Mouse (Mus musculus) Muller cell, postnatal 12 days (primary cell): ENCODE measurements at regions not wholly inside any gene's neighbourhood (a gene's known extent, or its start where the extent isn't known, plus 50 kb on each side); places are given as distances from the start of the nearest gene placed in this dataset.

ENCODE experiments used
- DNase-seq: peaks from one replicate; pipeline ENCODE4 v3.0.0-alpha.2; 2015; ENCODE audit errors: inconsistent ontology term

DNA sequence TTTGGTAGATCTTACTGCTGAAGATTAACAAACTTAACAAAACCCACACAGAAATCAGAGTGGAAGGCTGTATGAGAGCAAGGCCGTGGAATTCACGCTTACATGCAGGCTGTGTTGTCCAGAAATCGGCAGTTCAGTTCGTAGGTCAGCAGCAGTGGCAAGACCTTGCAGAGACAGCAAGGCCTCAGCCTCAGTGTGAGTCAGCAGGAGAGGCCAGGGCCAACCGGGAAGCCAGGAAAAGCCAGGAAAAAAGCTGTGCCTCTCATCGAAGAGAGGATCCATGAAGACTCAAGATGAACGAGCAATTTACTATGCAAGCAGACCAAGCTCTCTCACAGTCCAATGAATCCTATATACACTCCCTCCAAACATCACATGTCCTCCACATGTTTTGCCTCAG lies 103.4 kb upstream of the 1700021F07Rik start:
- no peak for DNase-seq

DNA sequence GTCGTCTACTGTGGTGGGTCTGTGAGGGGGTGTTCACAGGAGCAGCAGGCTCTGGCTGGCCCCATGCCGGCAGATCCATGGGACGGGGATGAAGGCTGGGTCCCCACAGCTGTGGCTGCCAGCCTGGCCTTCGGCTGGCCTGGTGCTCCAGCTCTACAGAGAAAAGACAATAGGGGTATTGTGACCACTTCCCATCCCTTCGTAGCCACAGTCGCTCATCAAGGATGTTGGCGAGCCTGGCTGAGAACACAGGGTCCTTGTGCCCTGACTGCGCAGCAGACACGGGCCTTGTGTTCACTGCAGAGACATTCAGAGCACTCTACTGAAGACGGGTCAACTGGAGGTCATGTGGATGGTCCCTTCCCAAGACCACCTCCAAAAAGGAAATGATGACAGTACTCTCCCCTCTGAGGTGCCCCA lies 102.4 kb upstream of the 1700021F07Rik start:
- DNase-seq, result peak; percentile 99

DNA sequence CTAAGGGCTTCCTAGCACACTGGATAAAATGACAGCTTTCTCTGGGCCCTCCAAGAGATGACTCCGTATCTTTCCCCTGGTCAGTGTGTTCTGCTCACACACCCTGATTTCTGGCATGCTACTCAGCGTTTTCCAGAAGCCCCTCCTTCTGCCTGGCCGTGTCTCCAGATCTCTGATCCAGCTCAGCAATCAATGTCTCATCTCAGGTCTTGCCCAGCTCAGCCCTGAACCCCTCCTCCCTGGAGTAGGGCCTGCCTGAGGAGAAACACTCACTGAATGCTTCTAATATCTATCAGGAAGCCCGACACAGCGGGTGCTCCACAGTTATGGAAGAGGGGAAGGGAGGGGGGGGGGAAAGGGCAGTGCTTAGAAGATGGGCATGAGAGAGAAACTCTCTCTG lies 101.9 kb upstream of the 1700021F07Rik start:
- DNase-seq, result peak; percentile 97

DNA sequence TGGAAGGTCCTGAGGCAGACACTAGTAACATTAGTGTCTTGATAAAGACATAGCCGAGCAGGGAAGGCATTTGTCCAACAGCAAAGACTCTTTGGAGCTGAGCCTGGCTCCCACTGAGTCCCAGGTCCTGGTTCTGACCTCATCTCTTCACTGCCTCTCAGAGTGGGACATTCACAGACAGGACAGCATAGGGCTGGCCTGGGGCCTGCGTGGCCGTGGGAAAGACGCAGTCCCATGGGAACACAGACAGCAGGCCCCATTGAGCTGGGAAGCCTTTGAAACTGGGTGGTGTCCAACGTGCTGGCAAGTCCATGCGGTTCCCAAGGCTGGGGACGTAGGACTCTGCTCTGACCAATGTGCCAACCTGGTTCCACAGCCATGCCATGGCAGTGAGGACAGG lies 97.5 kb upstream of the 1700021F07Rik start:
- DNase-seq, result peak; percentile 59

DNA sequence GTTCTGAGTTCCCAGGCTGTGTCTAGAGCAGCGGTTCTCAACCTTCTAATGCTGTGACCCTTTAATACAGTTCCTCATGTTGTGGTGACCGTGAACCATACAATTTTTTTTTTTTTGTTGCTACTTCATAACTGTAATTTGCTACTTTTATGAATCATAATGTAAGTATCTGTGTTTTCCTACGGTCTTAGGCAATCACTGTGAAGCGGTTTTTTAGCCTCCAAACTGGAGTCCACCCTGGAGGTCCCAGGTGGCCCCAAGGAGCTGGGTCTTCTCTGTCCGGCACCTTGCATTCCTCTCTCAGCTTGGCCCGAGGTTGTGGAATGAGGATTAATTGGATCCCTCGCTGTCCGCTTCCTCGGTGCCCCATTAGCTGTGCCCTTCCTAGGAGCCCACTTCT lies 96.6 kb upstream of the 1700021F07Rik start:
- DNase-seq, result no peak

DNA sequence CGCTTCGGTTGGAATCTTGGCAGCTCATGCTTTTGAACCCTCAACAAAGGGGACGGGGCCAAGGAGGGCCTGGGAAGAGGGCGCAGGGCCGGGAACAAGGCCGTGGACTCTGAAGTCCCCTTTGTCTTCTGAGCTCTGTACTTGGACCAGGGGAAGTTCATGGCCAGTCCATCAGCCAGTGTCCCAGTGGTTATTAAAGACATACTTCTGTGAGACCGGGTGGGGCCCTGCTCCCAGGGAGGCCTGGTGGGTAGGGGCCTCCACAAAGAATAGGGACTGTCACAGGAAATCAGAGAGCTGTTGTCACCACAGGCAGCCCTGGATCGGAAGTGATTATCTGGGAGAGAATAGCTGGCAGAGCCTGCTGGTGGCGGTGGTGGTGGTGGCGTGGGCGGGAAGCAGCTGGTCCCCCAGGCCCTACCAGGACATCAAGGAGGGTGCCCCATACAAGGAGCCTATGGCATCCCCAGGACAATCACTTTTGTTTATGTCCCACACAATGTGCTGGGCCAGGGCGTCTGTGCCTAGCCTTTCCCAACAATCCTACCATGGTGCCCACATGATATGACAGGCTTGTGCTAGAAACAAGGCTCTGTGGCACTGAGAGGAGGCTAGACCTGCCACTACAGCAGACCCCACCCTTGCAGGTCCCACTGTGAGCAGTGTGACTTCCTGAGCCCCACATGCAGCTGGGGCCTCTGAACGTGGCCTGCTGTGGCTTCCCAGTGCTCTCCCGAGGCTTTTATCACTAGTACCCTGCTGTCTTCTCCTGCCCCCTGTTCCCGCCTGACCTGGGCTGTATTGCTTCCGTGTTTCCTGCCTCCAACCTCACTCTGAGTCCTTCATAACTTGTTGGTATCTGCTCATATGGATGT lies 96.0 kb upstream of the 1700021F07Rik start:
- DNase-seq, result peak; percentile 98

DNA sequence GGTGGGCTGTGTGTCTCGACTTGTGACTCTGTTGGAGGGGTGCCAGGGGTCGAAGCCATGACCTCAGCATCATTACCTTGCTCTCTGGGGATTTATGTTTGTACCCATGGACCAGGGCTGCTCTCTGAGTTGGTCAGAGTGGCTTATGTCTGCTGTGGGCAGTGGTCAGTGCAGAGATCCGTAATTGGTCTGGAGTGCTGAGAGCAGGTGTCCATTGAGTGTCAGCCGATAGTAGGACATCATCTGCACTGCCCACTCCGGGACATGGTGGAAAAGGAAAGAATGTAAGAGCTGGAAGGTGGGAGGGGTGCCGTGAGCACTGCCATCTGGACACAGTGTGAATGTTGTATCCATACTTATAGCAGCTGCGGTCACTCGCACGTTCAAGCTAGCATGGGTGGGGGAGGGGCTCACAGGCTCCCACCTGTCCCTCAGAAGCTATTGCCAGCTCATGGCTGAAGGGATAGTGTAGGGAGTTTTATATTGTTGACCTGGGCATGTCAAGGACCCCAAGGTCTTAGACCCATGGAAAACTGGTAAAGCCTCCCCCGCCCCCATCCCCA lies 94.4 kb upstream of the 1700021F07Rik start:
- no peak for DNase-seq

DNA sequence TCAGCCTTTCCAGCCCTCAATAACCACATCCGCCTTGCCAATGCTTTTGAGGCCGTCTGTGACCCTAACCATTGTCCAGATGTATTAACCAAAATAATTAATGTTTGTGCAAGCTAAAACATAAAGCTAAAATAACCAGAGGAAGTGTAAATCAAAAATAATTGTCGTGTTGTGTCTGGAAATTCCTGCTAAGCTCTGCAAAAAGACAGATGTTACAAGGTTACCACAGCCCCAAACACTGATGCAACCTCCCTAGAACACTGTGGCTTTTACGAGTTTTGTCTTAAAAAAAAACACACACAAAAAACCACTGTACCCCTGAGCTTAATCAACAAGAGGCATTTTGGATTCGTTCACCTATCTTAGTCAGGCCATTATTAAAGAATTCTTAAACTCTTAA lies 90.5 kb upstream of the 1700021F07Rik start:
- no peak for DNase-seq

DNA sequence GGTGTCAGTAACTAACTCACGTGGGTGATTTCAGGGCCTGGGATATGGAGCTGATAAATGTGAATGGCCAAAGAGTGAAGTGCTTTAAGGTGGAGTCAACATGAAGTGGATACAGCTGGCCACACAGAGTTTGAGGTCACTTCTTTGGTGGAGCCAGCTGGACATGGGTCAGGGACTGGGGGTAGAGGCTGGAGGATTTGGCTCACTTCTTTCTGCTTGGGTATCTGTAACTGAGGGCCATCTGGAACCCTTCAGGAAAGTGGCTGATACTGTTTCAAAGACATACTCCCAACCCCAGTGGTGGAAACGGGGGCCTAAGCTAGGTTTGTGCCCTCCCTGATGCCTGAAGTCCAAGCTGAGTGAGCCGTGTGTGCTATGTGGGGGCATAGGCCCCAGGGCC lies 90.1 kb upstream of the 1700021F07Rik start:
- DNase-seq, result no peak

DNA sequence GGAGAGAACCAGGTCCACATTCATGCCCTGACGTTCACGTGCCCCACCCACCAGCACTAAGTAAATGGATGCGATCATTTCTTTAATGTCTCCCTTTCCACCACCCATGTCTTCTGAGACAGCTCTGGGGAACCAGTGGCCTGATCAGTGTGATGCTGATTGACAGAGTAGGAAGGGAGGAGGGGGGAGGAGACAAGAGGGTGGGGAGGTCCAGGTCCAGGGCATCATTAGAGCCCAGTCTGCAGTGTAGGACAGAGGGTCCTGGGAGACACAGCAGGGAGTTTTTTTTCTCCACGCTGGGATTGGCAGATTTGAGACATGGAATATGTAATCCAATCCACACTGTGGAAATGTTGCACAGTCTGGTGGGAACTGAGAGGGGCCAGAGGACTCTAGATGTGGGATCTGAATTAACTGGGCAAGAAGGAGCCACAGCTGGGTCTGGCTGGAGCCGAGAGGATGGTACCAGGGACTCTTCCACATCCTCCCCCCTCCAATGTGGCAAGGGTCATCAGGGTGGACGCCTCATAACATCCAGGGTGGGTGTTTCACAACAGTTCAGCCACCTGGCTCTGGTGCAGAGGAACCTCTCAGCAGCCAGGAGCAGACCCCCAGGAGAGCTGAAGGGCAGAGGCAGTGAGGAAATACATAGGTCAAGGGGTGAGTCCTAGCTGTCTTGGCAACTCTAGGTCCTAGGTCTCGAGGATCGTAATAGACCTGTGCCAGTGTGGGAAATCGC lies 89.3 kb upstream of the 1700021F07Rik start:
- no peak for DNase-seq

DNA sequence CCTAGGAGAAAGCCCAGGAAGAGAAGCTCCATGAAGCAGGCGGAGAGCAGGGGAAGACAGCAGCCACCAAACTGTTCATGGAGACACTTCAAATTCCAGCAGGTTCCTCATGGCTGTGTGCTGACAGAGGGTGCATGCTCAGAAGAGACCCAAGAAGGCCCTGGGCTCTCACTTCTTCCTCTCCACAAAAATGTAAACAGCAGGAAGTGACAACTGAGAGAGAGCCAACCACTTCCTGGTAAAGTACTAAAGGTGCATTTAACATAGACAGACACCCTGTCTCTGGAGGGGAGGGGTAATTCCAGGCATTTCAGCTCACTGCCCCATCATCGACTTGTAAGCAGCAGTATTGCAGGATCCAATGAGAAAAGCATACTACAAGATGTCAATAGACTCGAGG lies 85.8 kb upstream of the 1700021F07Rik start:
- DNase-seq, result no peak

DNA sequence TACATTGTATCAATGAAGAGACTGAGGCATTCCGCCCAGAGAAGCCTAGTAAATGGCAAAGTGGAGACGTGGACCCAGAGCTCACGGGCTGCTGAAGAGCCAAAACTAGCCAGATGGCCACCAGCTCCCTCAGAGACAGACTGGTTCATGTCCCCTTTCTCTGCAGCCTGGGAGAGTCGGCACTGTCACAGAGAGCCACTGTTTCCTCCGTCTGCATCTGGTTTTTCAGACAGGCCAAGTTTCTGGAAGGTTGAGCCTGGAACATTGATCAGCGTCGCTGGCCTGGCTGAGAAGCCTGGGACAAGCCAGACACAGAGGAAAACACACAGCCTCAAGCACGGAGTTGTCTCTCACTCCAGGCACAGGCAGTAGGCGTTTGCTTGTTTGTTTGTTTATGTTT lies 83.4 kb upstream of the 1700021F07Rik start:
- no peak for DNase-seq

DNA sequence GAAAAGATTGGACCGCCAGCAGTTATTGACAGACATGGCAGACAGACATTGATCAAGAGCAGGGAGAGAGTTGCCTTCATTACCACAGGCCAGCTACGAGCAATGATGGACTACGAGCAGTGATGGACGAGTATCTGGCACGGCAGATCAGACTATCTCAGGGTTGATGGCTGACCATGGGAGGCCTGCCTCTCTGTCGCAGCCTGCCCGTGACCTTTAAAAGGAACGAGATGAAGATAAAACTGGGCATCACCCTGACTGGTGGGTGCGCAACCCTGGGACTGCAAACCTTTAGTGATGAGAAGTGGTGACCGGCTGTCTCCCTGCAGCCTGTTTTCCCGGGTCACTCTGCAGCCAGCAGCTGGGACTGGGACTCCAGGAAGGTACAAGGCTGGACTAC lies 80.3 kb upstream of the 1700021F07Rik start:
- no peak for DNase-seq

DNA sequence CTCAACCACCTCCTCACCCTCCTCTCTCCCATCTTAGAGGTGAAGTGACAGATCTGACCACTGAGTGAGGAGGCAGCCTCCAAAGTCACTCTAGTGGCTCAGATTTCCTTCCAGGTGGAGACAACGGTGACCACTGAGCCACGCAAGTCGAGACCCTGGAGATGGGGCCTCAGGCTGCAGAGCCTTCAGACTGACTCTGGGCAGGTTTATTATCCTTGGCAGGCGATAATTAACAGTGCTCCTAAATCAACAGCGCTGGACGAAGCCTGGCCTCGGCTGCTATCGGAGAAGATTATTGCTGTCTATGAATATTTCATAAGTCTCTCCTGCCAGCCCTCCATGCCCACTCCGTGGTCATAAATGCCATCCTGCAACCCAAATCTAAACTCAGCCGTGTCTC lies 79.1 kb upstream of the 1700021F07Rik start:
- no peak for DNase-seq

DNA sequence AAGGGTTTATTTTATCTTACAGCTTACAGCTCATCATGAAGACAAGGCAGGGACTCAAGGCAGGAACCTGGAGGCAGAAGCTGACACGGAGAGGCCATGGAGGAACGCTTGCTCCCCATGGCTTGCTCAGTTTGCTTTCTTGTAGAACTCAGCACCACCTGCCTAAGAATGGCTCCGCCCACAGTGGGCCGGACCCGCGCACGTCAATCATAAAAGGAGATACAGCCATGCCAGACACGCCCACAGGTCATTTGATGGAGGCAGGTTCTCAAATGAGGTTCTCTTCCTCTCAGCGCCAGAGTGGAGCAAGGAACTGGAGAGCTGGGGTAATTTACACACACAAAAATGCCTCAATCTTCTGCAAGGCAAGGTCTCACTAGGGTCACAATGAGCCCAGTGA lies 78.0 kb upstream of the 1700021F07Rik start:
- no peak for DNase-seq

DNA sequence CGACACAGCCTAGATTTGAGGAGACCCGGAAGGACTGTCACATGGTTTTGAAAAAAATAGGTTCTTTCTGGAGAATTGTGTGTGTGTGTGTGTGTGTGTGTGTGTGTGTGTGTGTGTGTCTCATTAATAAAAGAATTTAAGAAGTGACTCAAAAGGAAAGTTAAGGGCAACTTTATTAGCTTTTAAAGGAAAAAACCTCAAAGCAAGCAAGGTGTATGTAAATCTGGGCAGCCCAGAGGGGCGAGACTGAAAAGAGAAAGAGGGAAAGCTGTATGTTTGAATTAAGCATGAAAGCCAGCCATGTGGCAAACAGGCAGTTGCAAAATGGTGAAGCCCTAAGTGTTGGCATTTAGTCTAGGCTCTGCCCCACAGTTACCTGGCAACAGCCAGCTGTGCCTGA lies 77.3 kb upstream of the 1700021F07Rik start:
- DNase-seq, result no peak

DNA sequence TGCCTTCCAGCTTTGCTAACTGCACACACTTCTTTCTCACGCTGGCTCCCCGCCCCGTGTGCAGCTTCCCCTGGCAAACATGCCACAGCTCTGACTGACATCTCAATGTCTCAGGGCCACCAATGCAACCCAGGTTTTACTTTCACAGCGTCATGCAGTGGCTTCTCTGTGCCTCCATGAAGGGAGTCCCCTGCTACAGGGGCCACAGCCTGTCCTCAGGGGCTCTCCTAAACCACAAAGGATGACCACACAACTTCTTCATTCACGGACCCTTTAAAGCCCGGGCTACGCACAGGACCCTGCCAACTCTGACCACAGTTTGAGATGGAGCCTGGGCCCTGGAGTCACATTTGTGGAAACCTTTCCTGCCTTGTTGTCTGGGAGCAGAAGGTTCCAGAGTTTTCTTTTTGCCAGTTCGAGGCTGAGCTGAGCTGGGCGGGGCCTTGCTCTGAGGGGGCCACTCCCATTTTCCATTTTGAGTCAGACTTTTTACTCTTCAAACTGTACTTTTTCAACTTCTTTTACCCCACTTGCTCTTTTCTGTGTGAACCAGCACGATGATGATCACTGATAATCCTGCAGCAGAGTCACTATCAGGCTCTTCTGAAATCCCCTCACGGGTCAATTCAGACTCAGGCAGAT lies 73.7 kb upstream of the 1700021F07Rik start:
- DNase-seq, result no peak

DNA sequence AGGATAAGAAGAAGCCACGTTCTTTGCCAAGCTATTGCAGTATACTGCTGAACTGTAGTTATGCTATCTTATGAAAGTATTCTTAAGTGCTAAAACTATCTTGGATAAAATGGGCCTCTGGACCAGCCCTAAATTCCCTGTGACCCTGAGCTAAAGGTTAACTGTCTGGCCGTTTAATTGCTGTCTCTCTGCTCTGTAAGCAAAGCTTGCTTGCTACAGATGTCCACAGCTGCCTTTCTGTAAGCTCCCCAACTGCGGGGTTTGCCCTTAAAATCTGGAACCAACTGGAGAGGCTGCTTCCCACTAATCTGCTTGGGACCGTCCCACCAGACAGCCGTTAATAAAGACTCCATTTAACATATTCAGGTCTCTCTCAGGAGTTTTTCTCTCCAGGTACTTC lies 73.2 kb upstream of the 1700021F07Rik start:
- no peak for DNase-seq

DNA sequence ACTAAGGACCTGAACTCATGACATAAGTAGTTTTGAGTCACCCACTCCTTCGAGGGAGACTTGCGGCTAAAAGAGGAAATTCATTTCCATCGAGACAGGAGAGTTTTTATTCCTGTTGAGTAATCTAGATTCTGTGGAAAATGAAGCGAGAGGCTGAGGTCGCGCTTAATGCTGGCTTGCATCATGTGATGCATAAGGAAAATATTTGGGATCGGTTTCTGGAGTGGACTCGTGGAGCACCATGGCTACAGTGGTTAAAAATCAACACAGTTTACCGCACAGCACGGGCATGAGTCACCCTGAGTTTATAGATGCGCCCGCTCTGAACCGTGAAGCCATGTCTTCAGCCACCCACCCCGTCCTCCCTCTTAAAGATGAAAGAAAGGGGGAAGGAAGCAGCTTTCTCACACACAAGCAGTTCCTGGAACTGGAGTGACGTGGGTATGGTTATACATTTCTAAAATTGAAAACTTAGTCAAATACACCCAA lies 70.3 kb upstream of the 1700021F07Rik start:
- DNase-seq, result peak; percentile 51

DNA sequence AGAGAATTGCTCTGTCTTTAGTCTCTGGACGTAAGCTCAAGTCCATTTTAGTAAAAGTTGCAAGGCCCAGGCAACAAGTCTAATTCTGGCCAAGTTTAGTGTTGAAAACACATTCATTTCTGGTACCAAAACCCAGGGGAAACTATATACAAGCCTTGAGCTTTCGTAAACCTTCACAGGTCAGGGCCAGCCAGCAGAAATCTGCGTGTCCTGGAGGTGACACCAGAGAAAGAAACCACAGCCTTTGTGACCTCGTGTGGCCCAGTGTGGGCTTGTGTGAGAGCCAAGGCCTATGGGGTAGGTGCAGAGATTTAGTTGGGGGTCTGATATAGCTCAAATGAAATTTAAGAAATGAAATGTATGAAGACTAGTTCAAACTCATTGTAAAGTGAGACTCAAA lies 69.6 kb upstream of the 1700021F07Rik start:
- DNase-seq, result no peak

DNA sequence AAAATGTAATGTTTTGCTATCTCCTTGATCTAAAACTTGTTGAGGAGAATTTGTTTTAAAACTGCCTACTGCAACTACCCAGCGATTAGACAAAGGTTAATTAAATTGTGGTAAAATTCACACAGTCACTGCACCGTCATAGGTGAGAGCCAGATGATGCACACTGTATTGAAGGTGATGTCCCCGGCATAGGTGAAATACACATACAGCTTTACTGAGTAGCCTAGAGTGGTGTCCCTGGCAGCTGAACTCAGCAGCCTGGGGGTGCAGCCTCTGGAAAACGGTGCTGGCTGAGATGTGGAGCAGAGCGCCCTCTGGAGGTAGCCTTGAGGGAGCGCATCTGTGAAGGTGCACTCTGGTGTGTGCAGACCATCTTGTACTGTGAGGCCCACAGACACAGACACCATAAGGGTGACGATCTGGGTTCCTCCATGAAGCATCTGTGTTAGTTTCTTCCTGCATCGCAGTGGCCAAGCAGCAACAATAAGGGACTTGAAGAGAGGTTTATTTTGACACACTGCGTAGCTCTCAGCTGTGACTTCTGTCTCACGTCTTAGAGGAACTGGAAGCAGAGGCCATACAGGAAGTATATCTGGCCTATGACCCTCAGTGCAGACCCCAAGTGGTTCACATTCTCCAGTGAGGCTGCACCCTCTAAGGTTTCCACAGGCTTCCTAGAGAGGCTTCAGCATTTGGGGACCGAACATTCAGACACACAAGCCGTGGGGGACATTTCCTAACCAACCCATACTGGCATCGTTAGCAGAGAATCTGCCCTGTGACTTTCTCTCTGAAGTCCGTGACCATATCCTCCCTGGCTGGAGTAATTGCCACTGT lies 68.6 kb upstream of the 1700021F07Rik start:
- DNase-seq, result no peak
